ENCODE assay signal across 8 mouse cellular contexts in genomic region chr15:83594513-83595363, GRCm38 (mm10). TPM values are rescaled to one million over a fixed set of nuclear protein-coding genes. Genes with fewer than 3 reads are reported as not detected.
DNase-seq lines count a peak whose midpoint lies in the region; ATAC-seq lines count a peak whose summit lies in the region.

Gene Ttll12, minus strand, starts transcription at chr15:83595157.

- under 1% methylated on average over 68 of the region's 68 CpGs for WGBS in lung, embryonic 16.5 days

- H3K4me1 ChIP-seq in lung, embryonic 16.5 days (replicated peaks; ENCODE audit: control insufficient read depth, insufficient read depth, low read length): peaks cover 13% of the 10 kb centered on the region

- ATAC-seq in hematopoietic stem cell, adult 5-6 weeks (replicated peaks in 1 of 2; ENCODE audit: insufficient read depth in 1 of 2, low FRiP score in 2 of 2, low TSS enrichment in 1 of 2, low read depth in 1 of 2, poor library complexity in 2 of 2, severe bottlenecking in 2 of 2): peak; percentile 80 to 86
- peak; percentile 97 for ATAC-seq in lung, embryonic 16.5 days (ENCODE audit: low read depth)

- peak within 1 kb of the TSS; percentile 45; the same call in 1 of the 2 replicates for H3K27ac ChIP-seq in lung, embryonic 16.5 days (ENCODE audit: low read length)

- H3K4me3 ChIP-seq in lung, embryonic 16.5 days (ENCODE audit: low read length): peak within 1 kb of the TSS; percentile 83

- no peaks in the 10 kb centered on the region for H3K27me3 ChIP-seq in lung, embryonic 16.5 days (ENCODE audit: control insufficient read depth, insufficient read depth, low read depth, low read length)

- peak within 1 kb of the TSS; percentile 87 for H3K9ac ChIP-seq in lung, embryonic 16.5 days (ENCODE audit: low read length)

- H3K9me3 ChIP-seq in lung, embryonic 16.5 days (ENCODE audit: control insufficient read depth, low read length): no peaks in the 10 kb centered on the region

- peak within 1 kb of the TSS; percentile 94 for H3K4me2 ChIP-seq in lung, embryonic 16.5 days (ENCODE audit: low read depth, low read length)

- DNase-seq in MEL-GATA-1-ER (ENCODE audit: extremely low read depth, low read depth): peak; percentile 87
- peak; percentile 94 for DNase-seq in cerebellum, adult 8-10 months
- peak; percentile 98 for DNase-seq in forelimb bud, embryonic 11.5 days (ENCODE audit: low read depth, low spot score)
- peak; percentile 86 for DNase-seq in layer of hippocampus, adult 9-10 months (ENCODE audit: low spot score)
- DNase-seq in ovary, postnatal 14 days (ENCODE audit: low spot score): peak; percentile 91
- DNase-seq in thymus, postnatal 14 days: peak; percentile 94

- no peaks in the 10 kb centered on the region for H3K36me3 ChIP-seq in lung, embryonic 16.5 days (ENCODE audit: control insufficient read depth, insufficient read depth, low read length)

RNA-seq across cellular contexts. Expression of gene Ttll12, which starts in this region (rescaled TPM):
- 8.4 and 19.1 TPM in 2 replicates for total RNA-seq in hematopoietic stem cell, adult 5-6 weeks (2017)
- 30.5 and 32.7 TPM in 2 replicates for polyA plus RNA-seq in lung, embryonic 16.5 days (2015; fragmentation: Nextera tagmentation; extraction: Ambion mirVana)

Comparison
In these comparisons a context has a peak if more than half of its experiments do, and no peak if none do; other contexts are left out.
1. Peak in every context shown above with its lines: DNase-seq, ATAC-seq, H3K4me3 ChIP-seq and H3K27ac ChIP-seq.